Mouse (Mus musculus) right cerebral cortex, postnatal 4 days (tissue): ENCODE measurements around the gene Ankrd27.

ENCODE experiments used
- DNase-seq: peaks from one replicate; pipeline ENCODE4 v3.0.0-alpha.2; 2022

The Ankrd27 gene

GRCm38 (mm10) chr7:35646317-35647081 is 60.5 kb downstream of the Ankrd27 start:
- peak; percentile 41 for DNase-seq

GRCm38 (mm10) chr7:35647101-35647698 is 61.2 kb downstream of the Ankrd27 start, which contains the start of gene Pdcd5:
Gene Pdcd5 (minus strand): TSS chr7:35647521.
- DNase-seq = peak; percentile 98

- no peak for DNase-seq
Observed at GRCm38 (mm10) chr7:35648239-35649069, 62.4 kb downstream of the Ankrd27 start.

GRCm38 (mm10) chr7:35649071-35649470 is 63.0 kb downstream of the Ankrd27 start:
- no peak for DNase-seq

GRCm38 (mm10) chr7:35650716-35651410 is 64.8 kb downstream of the Ankrd27 start:
- peak; percentile 51 for DNase-seq

GRCm38 (mm10) chr7:35651583-35652270 is 65.7 kb downstream of the Ankrd27 start:
- DNase-seq = no peak

- no peak for DNase-seq
Observed at GRCm38 (mm10) chr7:35657829-35658228, 71.8 kb downstream of the Ankrd27 start.

GRCm38 (mm10) chr7:35659173-35659572 is 73.1 kb downstream of the Ankrd27 start:
- peak; percentile 46 for DNase-seq

GRCm38 (mm10) chr7:35663790-35664376 is 77.8 kb downstream of the Ankrd27 start:
- DNase-seq = no peak

GRCm38 (mm10) chr7:35668066-35669041 is 82.3 kb downstream of the Ankrd27 start:
- no peak for DNase-seq

- no peak for DNase-seq
Observed at GRCm38 (mm10) chr7:35678976-35679375, 92.9 kb downstream of the Ankrd27 start.

GRCm38 (mm10) chr7:35681559-35681958 is 95.5 kb downstream of the Ankrd27 start:
- DNase-seq = no peak

- DNase-seq = no peak
Observed at GRCm38 (mm10) chr7:35683409-35684122, 97.5 kb downstream of the Ankrd27 start.

- DNase-seq = no peak
Observed at GRCm38 (mm10) chr7:35686216-35686615, 100.2 kb downstream of the Ankrd27 start.

- peak; percentile 72 for DNase-seq
Observed at GRCm38 (mm10) chr7:35686756-35687155, 100.7 kb downstream of the Ankrd27 start.

GRCm38 (mm10) chr7:35687229-35687628 is 101.2 kb downstream of the Ankrd27 start:
- DNase-seq = no peak

- no peak for DNase-seq
Observed at GRCm38 (mm10) chr7:35688276-35688675, 102.2 kb downstream of the Ankrd27 start.
